Mouse (Mus musculus): ENCODE results near the gene Ccdc154. TPM values are rescaled to one million over a fixed set of nuclear protein-coding genes. Genes with fewer than 3 reads are reported as not detected.

The Ccdc154 gene
- total and polyA plus RNA-seq, 3 experiments = 0.12 to 0.19 TPM; not detected in 1

DNA sequence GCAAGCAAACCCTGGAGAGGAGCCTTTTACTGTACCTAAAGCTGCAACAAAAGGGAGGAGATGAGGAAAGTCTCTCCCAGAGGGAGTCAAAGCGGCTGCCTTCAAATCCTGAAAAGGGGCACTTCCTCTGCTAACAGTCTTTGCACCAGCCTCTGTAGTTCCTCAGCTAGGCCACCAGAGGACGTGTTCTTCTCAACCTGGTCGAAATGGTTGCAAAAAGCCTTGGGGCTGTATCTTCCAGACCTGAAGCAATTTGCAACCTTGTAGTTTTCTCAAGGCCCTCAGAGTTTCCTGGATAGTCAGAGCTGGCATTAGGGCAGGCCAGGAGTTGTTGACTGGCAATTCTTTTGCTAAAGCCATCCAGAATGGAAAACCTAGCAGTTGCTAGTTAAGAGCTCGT, 45.0 kb upstream of the Ccdc154 start (continued):
- TF ChIP-seq ZKSCAN1 (IDR thresholded peaks at IDR 0.05; ENCODE audit: low read depth, low read length) (no peak), POLR2AphosphoS5 (IDR thresholded peaks at IDR 0.05; ENCODE audit: borderline replicate concordance, low read depth, low read length) (no peak)

DNA sequence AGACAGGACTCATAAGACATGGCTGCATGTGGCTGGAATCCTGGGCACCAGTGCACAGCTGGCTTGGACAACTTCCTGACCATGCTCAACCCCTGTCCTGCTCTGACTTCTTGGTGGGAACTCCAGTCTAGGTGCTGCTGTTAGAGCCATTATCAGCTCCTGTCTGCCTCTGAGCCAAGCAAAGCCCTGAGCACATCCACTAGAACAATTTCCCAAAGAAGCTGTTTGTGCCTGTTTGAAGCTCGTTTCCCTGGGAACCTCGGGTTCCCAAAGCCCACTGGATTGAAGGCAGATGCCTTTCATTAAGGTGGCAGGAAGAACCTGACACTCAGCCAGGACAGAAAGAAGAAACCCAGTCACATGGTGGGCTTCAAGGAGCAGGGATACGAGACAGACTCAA, 41.9 kb upstream of the Ccdc154 start, which contains the start of gene Ptx4:
TSS of gene Ptx4 (plus strand) at position 355 of the 400 bp plus-strand sequence.
- no peak for DNase-seq (ENCODE audit: low read depth, low spot score)
- no peak within 1 kb of the TSS for H3K9ac ChIP-seq (ENCODE audit: control insufficient read depth, low read depth, low read length, poor library complexity, severe bottlenecking)
- H3K27ac ChIP-seq (ENCODE audit: control insufficient read depth, low read depth, low read length) = no peak within 1 kb of the TSS
- H3K9me3 ChIP-seq (replicated peaks; ENCODE audit: insufficient read depth, low read length) = no peaks in the 10 kb centered on the region
- H3K27me3 ChIP-seq (ENCODE audit: control insufficient read depth in 1 of 2, insufficient read depth in 2 of 2, low read length in 2 of 2) = peaks cover 0 to 11% of the 10 kb centered on the region in 2 experiments; a peak in 3 of 4 replicates
- no peaks in the 10 kb centered on the region; a peak in 1 of 4 replicates for H3K36me3 ChIP-seq (ENCODE audit: control insufficient read depth in 1 of 2, insufficient read depth in 2 of 2, low read length in 2 of 2)
- H3K79me2 ChIP-seq (ENCODE audit: control insufficient read depth, insufficient read depth, low read length, poor library complexity) = peaks cover 2% of the 10 kb centered on the region; the same call in 1 of the 2 replicates
- TF ChIP-seq GATA1 (IDR thresholded peaks at IDR 0.05; ENCODE audit: low read depth, low read length) (no peak), SMC3 (IDR thresholded peaks at IDR 0.05; ENCODE audit: low read depth, low read length) (no peak), ZMIZ1 (IDR thresholded peaks at IDR 0.05; ENCODE audit: low read depth, low read length) (no peak), CHD1 (IDR thresholded peaks at IDR 0.05; ENCODE audit: low read depth, low read length) (no peak), JUND (IDR thresholded peaks at IDR 0.05; ENCODE audit: low read depth, low read length) (no peak), ZC3H11A (IDR thresholded peaks at IDR 0.05; ENCODE audit: low read depth, low read length) (no peak), ZNF384 (IDR thresholded peaks at IDR 0.05; ENCODE audit: low read depth, low read length) (no peak), ETS1 (IDR thresholded peaks at IDR 0.05; ENCODE audit: low read depth, low read length) (no peak), BHLHE40 (IDR thresholded peaks at IDR 0.05; ENCODE audit: borderline replicate concordance, low read depth, low read length) (no peak)
- peaks cover 0 to 7% of the 10 kb centered on the region in 2 experiments; a peak in 1 of 4 replicates for H3K4me1 ChIP-seq (ENCODE audit: control insufficient read depth in 1 of 2, insufficient read depth in 2 of 2, low read length in 2 of 2)
- H3K4me3 ChIP-seq (ENCODE audit: control insufficient read depth in 1 of 2, insufficient read depth in 1 of 2, low read depth in 2 of 2, low read length in 2 of 2) = no peak within 1 kb of the TSS

DNA sequence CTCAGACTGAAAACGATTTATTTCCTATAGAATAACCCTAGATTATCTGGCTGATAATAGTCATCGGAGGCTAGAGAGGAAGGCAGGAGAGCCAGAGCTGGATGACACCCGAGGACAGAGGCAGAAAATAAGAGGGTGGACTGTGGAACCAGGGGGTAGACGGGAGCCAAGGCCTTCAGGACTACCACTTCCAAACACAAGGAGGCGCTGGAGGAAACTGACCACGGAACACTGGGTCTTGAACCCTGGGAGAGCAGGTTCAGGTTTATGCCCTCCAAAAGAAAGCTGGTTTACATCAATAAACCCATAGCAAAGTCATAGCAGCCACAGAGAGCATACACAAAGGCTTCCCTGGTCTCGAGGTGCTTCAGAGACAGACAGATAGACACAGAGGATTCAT, 38.3 kb upstream of the Ccdc154 start:
- Histone ChIP-seq H3K36me3 (ENCODE audit: control insufficient read depth in 1 of 2, insufficient read depth in 2 of 2, low read length in 2 of 2) (no peaks in the 10 kb centered on the region), H3K9me3 (replicated peaks; ENCODE audit: insufficient read depth, low read length) (no peaks in the 10 kb centered on the region), H3K4me3 (ENCODE audit: control insufficient read depth in 1 of 2, insufficient read depth in 1 of 2, low read depth in 2 of 2, low read length in 2 of 2) (no peak overlapping the region), H3K27me3 (ENCODE audit: control insufficient read depth in 1 of 2, insufficient read depth in 2 of 2, low read length in 2 of 2) (peaks cover 0 to 11% of the 10 kb centered on the region in 2 experiments; a peak in 3 of 4 replicates), H3K79me2 (ENCODE audit: control insufficient read depth, insufficient read depth, low read length, poor library complexity) (no peaks in the 10 kb centered on the region), H3K4me1 (ENCODE audit: control insufficient read depth in 1 of 2, insufficient read depth in 2 of 2, low read length in 2 of 2) (peaks cover 0 to 4% of the 10 kb centered on the region in 2 experiments; a peak in 3 of 4 replicates), H3K27ac (ENCODE audit: control insufficient read depth, low read depth, low read length) (no peak overlapping the region), H3K9ac (ENCODE audit: control insufficient read depth, low read depth, low read length, poor library complexity, severe bottlenecking) (no peak overlapping the region)
- DNase-seq (ENCODE audit: low read depth, low spot score) = peak; percentile 47
- no peak for TF ChIP-seq MYC (IDR thresholded peaks at IDR 0.05; ENCODE audit: low read depth, low read length)
- TF ChIP-seq ZMIZ1 (IDR thresholded peaks at IDR 0.05; ENCODE audit: low read depth, low read length) = no peak
- no peak for TF ChIP-seq RCOR1 (IDR thresholded peaks at IDR 0.05; ENCODE audit: low read depth, low read length)
- no peak for TF ChIP-seq BHLHE40 (IDR thresholded peaks at IDR 0.05; ENCODE audit: borderline replicate concordance, low read depth, low read length)
- TF ChIP-seq USF2 (IDR thresholded peaks at IDR 0.05; ENCODE audit: borderline replicate concordance in 1 of 2, insufficient read depth in 1 of 2, low read depth in 1 of 2, low read length in 2 of 2) = no peak
- no peak for TF ChIP-seq ZNF384 (IDR thresholded peaks at IDR 0.05; ENCODE audit: low read depth, low read length)
- TF ChIP-seq RAD21 (IDR thresholded peaks at IDR 0.05; ENCODE audit: low read depth, low read length) = peak; percentile 31
- no peak for TF ChIP-seq POLR2AphosphoS2 (IDR thresholded peaks at IDR 0.05; ENCODE audit: low read length)
- no peak for TF ChIP-seq USF1 (IDR thresholded peaks at IDR 0.05; ENCODE audit: low read depth, low read length)
- no peak for TF ChIP-seq MEF2A (IDR thresholded peaks at IDR 0.05; ENCODE audit: extremely low read depth, insufficient replicate concordance, low read depth, low read length, poor library complexity, severe bottlenecking)
- no peak for TF ChIP-seq KAT2A (conservative IDR thresholded peaks at IDR 0.05; ENCODE audit: low read depth, low read length)
- no peak for TF ChIP-seq TBP (IDR thresholded peaks at IDR 0.05; ENCODE audit: low read depth, low read length)
- TF ChIP-seq CTCF (IDR thresholded peaks at IDR 0.05 in 2 of 3, conservative IDR thresholded peaks at IDR 0.05 in 1 of 3; ENCODE audit: control insufficient read depth in 1 of 3, insufficient read depth in 1 of 3, low read depth in 2 of 3, low read length in 3 of 3, poor library complexity in 1 of 3, severe bottlenecking in 1 of 3) = peak; percentile 62 to 67 (median 64)
- no peak for TF ChIP-seq UBTF (IDR thresholded peaks at IDR 0.05; ENCODE audit: borderline replicate concordance, insufficient read depth, low read depth, low read length)
- TF ChIP-seq MAX (IDR thresholded peaks at IDR 0.05; ENCODE audit: low read length) = no peak
- TF ChIP-seq ZC3H11A (IDR thresholded peaks at IDR 0.05; ENCODE audit: low read depth, low read length) = peak; percentile 37
- no peak for TF ChIP-seq ZKSCAN1 (IDR thresholded peaks at IDR 0.05; ENCODE audit: low read depth, low read length)
- no peak for TF ChIP-seq GATA1 (IDR thresholded peaks at IDR 0.05; ENCODE audit: low read depth, low read length)
- no peak for TF ChIP-seq EP300 (IDR thresholded peaks at IDR 0.05; ENCODE audit: low read depth in 1 of 2, low read length in 2 of 2)
- TF ChIP-seq SMC3 (IDR thresholded peaks at IDR 0.05; ENCODE audit: low read depth, low read length) = peak; percentile 68
- TF ChIP-seq CHD2 (IDR thresholded peaks at IDR 0.05; ENCODE audit: low read length) = no peak
- TF ChIP-seq TCF12 (IDR thresholded peaks at IDR 0.05; ENCODE audit: low read depth, low read length) = no peak
- no peak for TF ChIP-seq ELF1 (IDR thresholded peaks at IDR 0.05; ENCODE audit: low read depth, low read length)
- no peak for TF ChIP-seq ETS1 (IDR thresholded peaks at IDR 0.05; ENCODE audit: low read depth, low read length)
